Mouse (Mus musculus): ENCODE measurements at regions not wholly inside any gene's neighbourhood (a gene's known extent, or its start where the extent isn't known, plus 50 kb on each side); places are given as distances from the start of the nearest gene placed in this dataset.

- peak; percentile 15 for DNase-seq
Observed at GRCm38 (mm10) chr7:72362690-72363089, 56.3 kb upstream of the Mctp2 start.

- DNase-seq: no peak
Observed at GRCm38 (mm10) chr7:72391323-72391722, 84.9 kb upstream of the Mctp2 start.

DNA sequence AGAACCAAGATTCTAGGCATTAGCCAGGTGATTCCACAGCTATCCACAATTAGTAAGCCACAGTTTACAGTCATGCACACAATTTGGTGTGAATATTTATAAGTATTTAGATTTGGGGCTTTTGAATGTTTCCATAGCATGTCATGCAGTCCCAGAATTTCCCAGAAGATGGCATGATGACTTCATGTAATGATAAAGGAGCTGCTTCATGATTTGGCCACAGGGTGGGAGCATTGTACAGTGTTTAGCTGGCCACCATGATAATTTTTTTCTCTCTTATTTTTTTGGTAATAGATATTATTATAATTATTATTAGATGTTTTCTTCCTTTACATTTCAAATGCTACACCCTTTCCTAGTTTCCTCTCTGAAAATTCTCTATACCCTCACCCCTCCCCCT is 93.6 kb upstream of the Mctp2 start:
- peak; percentile 43 for DNase-seq

DNA sequence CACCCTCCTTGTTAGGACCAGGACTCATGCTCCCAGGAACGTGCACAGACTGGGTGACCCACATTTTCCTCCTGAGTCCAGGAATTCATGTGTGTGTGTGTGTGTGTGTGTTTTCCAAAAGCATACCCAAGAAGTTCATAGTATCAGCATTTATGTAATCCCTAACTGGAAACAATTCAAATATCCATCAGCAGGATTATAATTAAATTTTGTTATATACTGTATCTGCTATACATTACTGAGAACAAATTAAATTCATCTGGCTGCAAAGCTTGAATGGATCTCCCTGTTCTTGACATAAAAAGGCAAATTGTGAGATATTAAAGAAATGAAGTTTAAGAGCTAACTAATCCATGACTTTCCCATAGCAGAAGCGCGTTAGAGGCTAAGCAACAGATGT is 99.7 kb upstream of the Mctp2 start:
- no peak for DNase-seq

- DNase-seq: no peak
Observed at GRCm38 (mm10) chr7:72408409-72408986, 102.1 kb upstream of the Mctp2 start.

DNA sequence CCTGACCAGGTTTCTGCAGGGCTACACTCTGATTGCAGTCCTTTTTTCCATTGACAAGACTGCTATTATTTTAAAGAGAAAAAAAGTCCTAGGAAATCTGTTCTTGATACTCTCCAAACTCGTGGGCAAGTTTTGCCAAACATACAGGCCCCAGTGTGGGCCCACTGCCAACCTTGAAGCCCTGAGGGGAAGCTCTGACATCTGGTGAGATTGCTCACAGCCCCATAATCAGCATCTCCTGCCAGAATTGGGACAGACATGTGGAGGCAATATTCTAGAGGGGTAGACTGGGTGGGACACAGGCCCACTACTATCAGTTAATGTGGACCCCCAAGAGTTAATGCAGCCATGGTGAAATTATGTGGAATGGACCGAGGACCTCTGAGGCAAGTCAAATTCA is 132.1 kb upstream of the Mctp2 start:
- DNase-seq: no peak

DNA sequence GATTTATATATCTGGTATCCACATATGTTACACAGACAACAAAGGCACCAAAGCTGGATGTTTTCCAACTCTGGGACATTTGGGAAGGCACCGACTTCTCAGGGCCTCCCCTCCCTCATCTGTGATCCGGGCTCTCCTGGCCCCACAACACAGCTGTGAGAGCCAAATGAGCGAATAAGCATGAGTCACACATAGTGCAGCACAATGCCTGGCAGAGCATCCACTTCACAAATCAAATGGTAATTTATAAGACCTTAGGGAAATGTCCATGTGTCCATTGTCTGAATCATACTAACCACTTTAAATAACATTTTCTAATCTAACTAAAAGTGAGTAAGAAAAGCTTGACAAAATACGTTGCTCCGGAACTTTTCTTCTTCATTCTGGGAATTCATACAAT is 135.6 kb upstream of the Mctp2 start:
- DNase-seq: no peak

- no peak for DNase-seq
Observed at GRCm38 (mm10) chr7:72444016-72444415, 137.6 kb upstream of the Mctp2 start.

GRCm38 (mm10) chr7:72444792-72445191 is 138.4 kb upstream of the Mctp2 start:
- no peak for DNase-seq

- no peak for DNase-seq
Observed at GRCm38 (mm10) chr7:72446911-72447310, 140.5 kb upstream of the Mctp2 start.

DNA sequence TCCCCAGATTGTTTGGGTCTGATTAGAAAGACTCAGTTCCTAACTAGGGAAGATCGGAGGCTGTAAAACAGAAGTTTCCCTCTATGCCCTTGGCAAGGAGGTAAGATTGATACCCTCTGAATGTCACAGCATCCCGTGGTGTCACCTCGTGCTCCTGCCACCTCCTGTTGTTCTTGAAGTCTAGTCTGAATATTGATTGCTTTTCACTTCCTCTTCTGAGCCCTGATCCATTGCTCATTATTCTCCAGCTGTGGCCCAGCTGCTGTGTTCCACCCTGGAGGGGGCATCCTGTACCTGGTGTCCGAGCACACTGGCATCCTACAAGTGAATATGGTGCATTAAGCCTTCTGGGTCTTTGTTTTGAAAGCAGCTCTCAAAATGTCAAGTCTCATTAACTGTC is 156.6 kb upstream of the Mctp2 start:
- no peak for DNase-seq

DNA sequence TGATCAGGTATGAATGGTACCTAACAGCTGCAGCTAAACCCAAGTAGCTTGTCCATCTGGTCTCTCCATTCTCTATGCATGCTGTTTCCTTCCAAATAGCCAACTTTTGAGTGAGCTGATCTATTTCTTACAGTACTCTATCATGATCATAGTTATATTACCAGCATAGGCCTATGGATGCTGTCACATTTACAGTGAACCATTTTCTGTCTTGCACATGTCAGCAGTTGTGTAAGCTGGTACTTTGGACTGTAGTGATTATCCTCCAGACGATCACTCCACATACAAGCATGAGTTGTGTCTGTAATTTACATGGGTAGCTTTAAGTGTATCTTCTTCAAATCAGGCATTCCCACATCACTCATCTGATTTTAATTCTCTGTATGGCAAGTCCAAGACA is 158.2 kb upstream of the Mctp2 start:
- no peak for DNase-seq

- DNase-seq: no peak
Observed at GRCm38 (mm10) chr7:72469691-72470090, 163.3 kb upstream of the Mctp2 start.

GRCm38 (mm10) chr7:72474751-72475150 is 168.3 kb upstream of the Mctp2 start:
- DNase-seq: no peak

- no peak for DNase-seq
Observed at GRCm38 (mm10) chr7:72478936-72479335, 172.5 kb upstream of the Mctp2 start.

- no peak for DNase-seq
Observed at GRCm38 (mm10) chr7:72481275-72481674, 174.9 kb upstream of the Mctp2 start.

- DNase-seq: no peak
Observed at GRCm38 (mm10) chr7:72490161-72490560, 183.8 kb upstream of the Mctp2 start.

DNA sequence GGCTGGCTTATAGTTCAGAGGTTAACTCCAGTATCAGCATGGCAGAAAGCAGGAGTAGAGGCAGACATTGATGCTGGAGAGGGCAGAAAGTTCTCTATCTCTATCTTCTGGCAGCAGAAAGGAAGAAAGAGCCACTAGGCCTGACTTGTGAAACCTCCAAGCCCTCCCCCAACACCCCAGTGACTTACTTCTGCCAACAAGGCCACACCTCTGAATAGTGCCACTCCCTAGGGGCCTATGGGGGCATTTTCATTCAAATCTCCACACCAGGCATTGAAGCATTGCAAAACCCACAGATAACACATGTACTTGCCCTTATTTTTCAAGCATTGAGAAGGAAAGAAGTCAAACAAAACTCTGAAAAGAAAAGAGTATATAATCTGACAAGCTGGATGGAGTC is 186.9 kb upstream of the Mctp2 start:
- DNase-seq: no peak

DNA sequence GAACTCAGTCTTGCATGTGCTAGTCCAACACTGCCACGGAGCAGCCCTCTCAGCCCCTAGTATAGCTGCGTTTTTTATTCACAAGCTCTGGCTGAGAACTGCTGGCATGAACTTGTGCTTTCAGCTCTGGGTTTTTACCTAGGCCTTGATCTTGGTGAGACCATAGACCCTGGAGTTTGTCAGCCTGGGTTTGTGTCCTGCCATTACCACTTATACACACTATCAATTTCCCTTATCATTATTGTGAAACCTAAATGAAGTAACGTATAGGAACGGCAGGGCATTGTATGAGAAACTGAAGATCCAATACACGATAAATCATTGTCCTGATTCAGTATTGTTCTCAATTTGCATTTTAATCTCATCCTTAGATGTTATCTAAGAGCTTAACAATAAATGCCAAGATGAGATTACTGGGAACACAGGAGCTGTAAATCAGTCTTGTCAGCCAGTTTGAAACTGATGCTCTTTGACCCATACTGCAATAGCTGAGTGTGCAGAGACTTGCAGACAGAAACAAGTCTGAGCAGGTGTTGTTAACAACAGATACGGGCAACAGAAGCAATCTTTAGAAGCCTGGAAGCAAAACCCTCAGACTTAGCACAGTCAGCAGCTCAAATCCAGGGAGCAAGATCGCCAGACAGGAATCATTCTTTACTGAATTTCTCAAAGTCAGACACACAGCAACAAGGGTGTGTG is 190.7 kb upstream of the Mctp2 start:
- no peak for DNase-seq

GRCm38 (mm10) chr7:72498562-72499230 is 192.3 kb upstream of the Mctp2 start:
- DNase-seq: no peak

DNA sequence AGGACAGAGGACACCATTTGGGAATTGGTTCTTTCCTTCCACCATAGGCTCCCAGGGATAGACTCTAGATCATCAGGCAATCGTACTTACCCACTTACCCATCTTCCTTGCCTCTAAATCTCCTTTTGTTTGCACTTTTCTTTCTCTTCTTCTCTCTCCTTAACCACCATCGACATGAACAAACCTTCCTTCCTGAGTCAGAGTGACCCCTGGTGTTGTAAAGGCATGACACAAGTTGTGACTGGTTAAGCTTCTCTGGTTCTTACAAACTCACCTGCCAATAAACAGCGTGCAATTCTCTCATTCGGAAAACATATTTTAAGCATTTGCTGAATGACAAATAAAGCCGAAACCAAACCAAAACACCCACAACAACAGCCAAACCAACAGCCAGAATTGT is 193.4 kb upstream of the Mctp2 start:
- no peak for DNase-seq

DNA sequence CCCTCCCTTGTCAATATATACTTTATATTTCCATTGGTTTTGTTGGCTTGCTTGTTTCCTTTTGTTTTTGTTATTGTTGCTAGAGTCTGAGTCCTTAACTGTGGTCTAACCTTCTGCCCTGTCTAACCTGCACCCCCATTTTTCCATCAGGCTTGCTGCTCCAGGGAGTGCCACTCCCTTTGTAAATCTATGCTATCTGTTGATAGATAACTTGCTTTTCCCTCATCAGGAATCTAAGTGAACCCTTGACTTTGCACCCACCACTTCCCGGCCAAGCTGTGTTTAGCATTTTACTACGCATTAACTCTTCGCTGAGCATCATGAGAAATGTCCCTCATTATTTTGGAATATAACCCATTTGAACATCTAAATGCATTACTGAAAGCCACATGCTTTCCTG is 193.8 kb upstream of the Mctp2 start:
- DNase-seq: no peak

GRCm38 (mm10) chr7:72500996-72501395 is 194.6 kb upstream of the Mctp2 start:
- no peak for DNase-seq

DNA sequence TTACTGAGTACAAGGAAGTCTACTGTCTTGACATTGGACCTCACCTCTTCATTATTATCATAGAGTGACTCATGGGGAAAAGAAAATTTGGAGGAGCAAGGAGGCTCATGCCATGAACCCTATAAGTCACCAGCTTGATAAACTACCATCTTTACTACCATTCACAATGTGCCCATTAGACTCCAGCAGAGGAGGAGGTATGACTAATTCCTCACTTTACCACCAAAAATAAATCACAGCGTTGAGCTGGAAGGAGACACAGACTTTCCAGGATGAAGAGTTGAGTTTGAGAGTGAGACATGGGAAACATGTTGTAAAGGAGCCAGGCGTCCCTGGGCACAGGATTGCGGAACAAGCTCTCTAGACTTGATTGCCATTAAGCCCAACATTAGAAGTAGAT is 195.0 kb upstream of the Mctp2 start:
- DNase-seq: no peak

- DNase-seq: no peak
Observed at GRCm38 (mm10) chr7:72503756-72504155, 197.3 kb upstream of the Mctp2 start.

All from cerebellum, adult 11 months (tissue).